In genomic region chr15:79763001-79763400, GRCm38 (mm10) we compare ENCODE assay signal across 22 mouse cellular contexts.
"Had no signal": no experiment of that assay in that cellular context is flagged by ENCODE, and none has a peak within 500 bp of the region (broad histone marks: within the 10 kb centered on the region; RNA-seq: fewer than 3 reads in every experiment).

No protein-coding gene starts in this region.

- H3K27me3 ChIP-seq: limb, embryonic 13.5 days; liver, embryonic 12.5 days; liver, embryonic 15.5 days; lung, embryonic 15.5 days; neural tube, embryonic 12.5 days; neural tube, embryonic 15.5 days had no signal

- H3K4me1 ChIP-seq: limb, embryonic 10.5 days; limb, embryonic 13.5 days; liver, embryonic 12.5 days; liver, embryonic 15.5 days; neural tube, embryonic 12.5 days had no signal

- DNase-seq: kidney, adult 9 months; kidney, postnatal 14 days; kidney, postnatal 4 days; layer of hippocampus, postnatal 36 days; liver; lung, adult 18-20 months; midbrain, embryonic 14.5 days; right cerebral cortex, postnatal 14 days; right cerebral cortex, postnatal 4 days; thymus, adult 2 months; thymus, postnatal 14 days; thymus, postnatal 4 days had no signal

- H3K4me3 ChIP-seq: limb, embryonic 10.5 days; limb, embryonic 13.5 days; liver, embryonic 12.5 days; liver, embryonic 15.5 days; lung, embryonic 15.5 days; megakaryocyte, embryonic 14.5 days; midbrain, embryonic 10.5 days; neural tube, embryonic 12.5 days; neural tube, embryonic 15.5 days had no signal

- H3K27ac ChIP-seq: limb, embryonic 10.5 days; limb, embryonic 13.5 days; liver, embryonic 12.5 days; liver, embryonic 15.5 days; lung, embryonic 15.5 days; midbrain, embryonic 10.5 days; neural tube, embryonic 12.5 days; neural tube, embryonic 15.5 days; stomach, postnatal 0 days had no signal
